Mouse (Mus musculus): ENCODE results near the gene Enoph1.

GRCm38 (mm10) chr5:100108866-100109265 is 69.1 kb downstream of the Enoph1 start:
- no peak for TF ChIP-seq ZC3H11A (IDR thresholded peaks at IDR 0.05; ENCODE audit: low read depth, low read length)
- no peak for TF ChIP-seq CTCF (conservative IDR thresholded peaks at IDR 0.05 in 1 of 2, IDR thresholded peaks at IDR 0.05 in 1 of 2; ENCODE audit: low read depth in 2 of 2, low read length in 2 of 2)
- no peak for TF ChIP-seq KAT2A (IDR thresholded peaks at IDR 0.05; ENCODE audit: insufficient replicate concordance, low read length)

All from CH12.LX (cell line).